Mouse (Mus musculus) hematopoietic stem cell, adult 5-6 weeks (primary cell): Measurements from ENCODE around the gene Klhl8. TPM values are rescaled to one million over a fixed set of nuclear protein-coding genes. Genes with fewer than 3 reads are reported as not detected.
"Not testable (repeated sequence)": the region's sequence is repeated elsewhere in the genome, so short reads cannot be mapped to it uniquely, and the experiment has no call there.

Experiments used
- ATAC-seq, 2 experiments: fragments of 125-278 bp in 1 of 2; replicated peaks in 1 of 2; 2 replicates each; pipeline ENCODE4 v1.8.0; 2016 to 2017; ENCODE audit warnings: inconsistent platforms in 2 of 2, mild to moderate bottlenecking in 2 of 2, moderate number of reproducible peaks in 2 of 2, low read depth in 1 of 2, moderate TSS enrichment in 1 of 2; ENCODE audit not compliant: low FRiP score in 2 of 2, poor library complexity in 2 of 2, severe bottlenecking in 2 of 2, insufficient read depth in 1 of 2, low TSS enrichment in 1 of 2
- total RNA-seq: library from RNA; stranded (forward); fragments of 172-1452, 232-1000 nt; gene quantifications from 2 replicates; pipeline ENCODE4 v1.2.3, GENCODE M21; 2017

Klhl8 gene
- total RNA-seq = 1.7 and 3.4 TPM in 2 replicates

GRCm38 (mm10) chr5:103910748-103911409, at the start of gene Klhl8:
Gene Klhl8 (minus strand): TSS chr5:103911259.
- ATAC-seq = peak; percentile 79 to 88

GRCm38 (mm10) chr5:103954638-103955037, 43.6 kb upstream of the Klhl8 start:
- no peak for ATAC-seq

- ATAC-seq = no peak
Observed at GRCm38 (mm10) chr5:103953135-103954083, 42.4 kb upstream of the Klhl8 start.

- not testable (repeated sequence) for ATAC-seq
Observed at GRCm38 (mm10) chr5:103950138-103950537, 39.1 kb upstream of the Klhl8 start.

GRCm38 (mm10) chr5:103943183-103943582, 32.1 kb upstream of the Klhl8 start:
- ATAC-seq = no peak

- no peak for ATAC-seq
Observed at GRCm38 (mm10) chr5:103939856-103940255, 28.8 kb upstream of the Klhl8 start.

- no peak for ATAC-seq
Observed at GRCm38 (mm10) chr5:103939350-103939652, 28.2 kb upstream of the Klhl8 start.

GRCm38 (mm10) chr5:103938547-103939349, 27.7 kb upstream of the Klhl8 start:
- no peak for ATAC-seq

- peak; percentile 74 to 75; a peak in 3 of 4 replicates for ATAC-seq
Observed at GRCm38 (mm10) chr5:103936906-103937589, 26.0 kb upstream of the Klhl8 start.

- ATAC-seq = not testable (repeated sequence)
Observed at GRCm38 (mm10) chr5:103931924-103932323, 20.9 kb upstream of the Klhl8 start.

GRCm38 (mm10) chr5:103930511-103930910, 19.5 kb upstream of the Klhl8 start:
- no peak for ATAC-seq

GRCm38 (mm10) chr5:103928196-103928550, 17.1 kb upstream of the Klhl8 start:
- no peak for ATAC-seq

GRCm38 (mm10) chr5:103927429-103928195, 16.6 kb upstream of the Klhl8 start:
- ATAC-seq = peak; percentile 90 to 95

- no peak for ATAC-seq
Observed at GRCm38 (mm10) chr5:103926398-103926797, 15.3 kb upstream of the Klhl8 start.

GRCm38 (mm10) chr5:103923755-103924154, 12.7 kb upstream of the Klhl8 start:
- ATAC-seq = no peak

- no peak for ATAC-seq
Observed at GRCm38 (mm10) chr5:103923101-103923500, 12.0 kb upstream of the Klhl8 start.

- no peak for ATAC-seq
Observed at GRCm38 (mm10) chr5:103922436-103922835, 11.4 kb upstream of the Klhl8 start.
